Mouse (Mus musculus) cortical plate, adult 2 months (tissue): ENCODE data around the gene Atp11c. TPM values are rescaled to one million over a fixed set of nuclear protein-coding genes. Genes with fewer than 3 reads are reported as not detected.

Experiments used
- H3K27ac ChIP-seq: fragments of 200-500 bp; 2 replicates; pipeline ENCODE4 v1.5.1; 2012; ENCODE audit warnings: low read length, control low read depth, inconsistent platforms; ENCODE audit not compliant: insufficient read depth
- H3K4me1 ChIP-seq: fragments of 200-500 bp; 2 replicates; pipeline ENCODE4 v1.6.1; 2011; ENCODE audit warnings: low read length; ENCODE audit not compliant: control insufficient read depth, insufficient read depth
- H3K4me3 ChIP-seq: fragments of 200-500 bp; 2 replicates; pipeline ENCODE4 v1.5.1; 2011; ENCODE audit warnings: mild to moderate bottlenecking, low read length, control low read depth; ENCODE audit not compliant: insufficient read depth
- CTCF ChIP-seq: fragments of 200-500 bp; IDR thresholded peaks from 2 replicates; pipeline ENCODE4 v1.5.1; 2011; ENCODE audit warnings: mild to moderate bottlenecking, control low read depth, low read length; ENCODE audit not compliant: insufficient read depth; ENCODE audit errors: extremely low read depth
- POLR2A ChIP-seq: fragments of 200-500 bp; IDR thresholded peaks from 2 replicates; pipeline ENCODE4 v1.6.1; 2011; ENCODE audit warnings: mild to moderate bottlenecking, low read length, control low read depth; ENCODE audit not compliant: insufficient read depth; ENCODE audit errors: extremely low read depth
- polyA plus RNA-seq: library from polyadenylated mRNA; depleted of rRNA; stranded (reverse); fragments of >200 nt; gene quantifications from 2 replicates; pipeline ENCODE4 v1.2.3, GENCODE M21; 2012

The Atp11c gene
- polyA plus RNA-seq, 1 experiment, result 5.6 TPM

DNA sequence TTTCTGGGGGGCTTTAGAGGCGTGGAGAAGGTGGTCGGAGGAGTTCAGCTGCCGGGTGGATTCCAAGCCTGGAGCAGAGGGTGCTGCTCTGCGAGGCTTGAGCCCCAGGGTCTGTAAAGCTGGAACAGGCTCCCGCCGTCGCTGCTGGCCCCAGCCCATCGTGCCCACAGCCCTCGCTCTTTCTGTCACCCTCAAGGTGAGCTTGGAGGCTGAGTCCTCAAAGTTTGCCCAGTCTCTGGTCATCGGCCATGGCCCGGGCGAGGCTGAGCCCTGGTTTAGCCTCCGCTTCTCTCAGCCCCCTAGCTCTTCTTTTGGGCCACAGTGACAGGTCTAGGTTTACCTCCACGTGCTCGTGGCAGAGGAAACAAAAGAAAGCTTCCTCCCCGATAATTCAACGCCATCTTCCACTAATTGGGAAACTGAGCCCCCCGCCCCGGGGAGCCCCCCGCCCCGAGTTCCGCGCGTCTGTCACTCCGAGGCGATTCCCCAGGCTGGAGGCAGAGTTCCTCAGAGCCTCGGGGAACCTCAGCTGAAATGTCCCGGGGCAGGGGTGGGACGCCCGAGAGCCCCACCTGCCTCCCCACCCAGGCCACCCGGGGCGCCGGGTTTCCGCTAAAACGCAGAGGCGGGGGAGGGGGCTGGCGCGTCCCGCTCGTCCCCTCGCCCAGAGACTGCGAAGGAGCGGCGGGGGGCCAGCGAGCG is 189.3 kb downstream of the Atp11c start:
- Histone ChIP-seq H3K27ac (peak overlapping the region; percentile 70; the same call in 1 of the 2 replicates), H3K4me1 (no peaks in the 10 kb centered on the region), H3K4me3 (peak overlapping the region; percentile 36)
- TF ChIP-seq CTCF (no peak), POLR2A (no peak)

DNA sequence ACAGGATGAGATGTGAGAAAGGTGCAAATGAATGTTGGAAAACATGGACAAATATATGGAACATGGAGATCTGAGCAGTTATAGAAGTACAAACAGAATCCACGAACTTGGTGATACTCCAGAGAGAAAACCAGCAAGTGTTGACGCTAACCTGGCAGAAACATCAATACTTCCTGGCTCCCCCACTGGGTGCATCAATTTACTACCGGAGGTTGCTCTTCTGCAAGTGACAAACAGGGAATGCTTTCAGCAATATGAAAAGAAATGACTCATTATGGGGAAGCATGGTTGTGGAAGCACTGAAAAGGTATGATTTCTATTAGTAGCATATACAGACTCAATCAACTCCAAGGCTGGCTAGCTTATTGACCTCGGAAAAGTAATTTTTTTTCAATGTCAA is 198.2 kb downstream of the Atp11c start:
- Histone ChIP-seq H3K27ac (no peak overlapping the region), H3K4me3 (no peak overlapping the region), H3K4me1 (no peaks in the 10 kb centered on the region)
- TF ChIP-seq POLR2A (no peak), CTCF (no peak)

DNA sequence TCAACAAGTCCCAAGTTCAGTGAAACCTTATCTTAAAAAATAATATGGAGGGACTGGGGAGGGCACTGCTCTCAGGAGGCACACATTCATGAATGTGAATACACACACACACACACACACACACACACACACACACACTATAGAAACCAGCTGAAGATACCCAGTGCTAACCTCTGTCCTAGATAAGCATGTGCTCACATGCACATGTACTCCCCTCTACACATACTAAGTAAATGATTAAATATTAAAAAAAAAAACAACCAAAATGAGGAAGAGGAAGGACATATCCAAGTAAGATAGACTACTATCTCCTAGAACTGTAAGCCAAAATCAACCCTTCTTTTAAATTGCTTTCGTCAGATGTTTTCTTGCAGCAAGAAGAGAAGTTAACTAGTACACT is 205.6 kb downstream of the Atp11c start:
- Histone ChIP-seq H3K27ac (no peak overlapping the region), H3K4me3 (no peak overlapping the region), H3K4me1 (no peaks in the 10 kb centered on the region)
- TF ChIP-seq CTCF (no peak), POLR2A (no peak)

DNA sequence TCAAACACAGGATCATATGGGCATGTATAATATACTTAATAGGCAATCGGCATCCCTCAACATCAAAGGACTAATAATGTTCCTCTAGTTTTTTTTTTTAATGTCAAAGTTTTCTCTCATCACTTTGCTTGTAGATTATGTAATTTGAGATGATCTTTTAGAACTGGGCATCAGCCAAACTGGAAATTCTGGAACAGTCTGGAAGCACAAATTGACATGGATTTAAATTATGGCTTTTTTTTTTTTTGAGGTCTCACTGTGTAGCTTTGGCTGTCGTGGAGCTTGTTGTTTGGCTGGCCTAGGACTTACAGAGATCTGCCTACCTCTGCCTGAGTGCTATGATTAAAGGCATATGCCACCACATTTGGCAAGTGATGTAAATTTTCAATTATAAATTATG is 210.8 kb downstream of the Atp11c start:
- no peak for TF ChIP-seq CTCF
- TF ChIP-seq POLR2A, result no peak
- H3K4me1 ChIP-seq, result no peaks in the 10 kb centered on the region
- H3K27ac ChIP-seq, result no peak overlapping the region
- no peak overlapping the region for H3K4me3 ChIP-seq

DNA sequence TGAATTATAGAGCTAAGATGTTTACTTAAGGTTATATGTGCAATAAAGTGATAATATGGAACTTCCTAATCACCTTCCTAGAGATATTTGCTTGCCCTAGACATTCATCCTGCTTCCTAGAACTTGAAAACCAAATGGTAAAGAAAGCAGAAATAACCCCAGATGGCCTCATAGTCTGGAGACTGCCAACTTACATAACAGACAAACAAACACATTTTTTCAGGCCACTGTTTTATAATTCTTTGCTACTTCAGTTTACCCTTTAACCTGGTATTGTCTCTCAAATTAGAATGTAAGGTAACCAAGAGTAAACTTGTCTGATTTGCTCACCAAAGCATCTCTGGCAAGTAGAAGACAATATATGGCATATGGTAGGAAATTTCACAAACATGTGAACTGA is 212.1 kb downstream of the Atp11c start:
- H3K4me3 ChIP-seq, result no peak overlapping the region
- TF ChIP-seq CTCF (no peak), POLR2A (no peak)
- H3K27ac ChIP-seq, result no peak overlapping the region
- no peaks in the 10 kb centered on the region for H3K4me1 ChIP-seq

DNA sequence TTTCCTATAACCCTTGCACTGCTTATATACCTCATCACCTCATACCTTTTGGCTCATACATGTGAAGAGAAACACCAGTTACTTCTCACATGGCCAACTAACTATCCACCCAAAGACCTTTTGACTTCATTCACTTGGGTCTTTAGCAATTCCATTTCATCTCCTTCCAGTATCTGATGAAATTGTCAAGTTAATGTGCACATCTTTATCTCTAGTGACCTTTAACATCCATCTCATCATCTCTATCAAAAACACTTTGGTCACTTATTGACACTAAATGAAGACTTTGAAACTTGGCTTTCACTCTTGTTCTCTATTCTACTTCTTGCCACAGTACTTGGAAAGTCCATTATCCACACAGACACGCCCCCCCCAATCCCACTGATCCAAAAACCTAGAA is 243.8 kb downstream of the Atp11c start:
- no peak for TF ChIP-seq POLR2A
- TF ChIP-seq CTCF, result no peak
- Histone ChIP-seq H3K4me3 (no peak overlapping the region), H3K4me1 (no peaks in the 10 kb centered on the region), H3K27ac (no peak overlapping the region)

DNA sequence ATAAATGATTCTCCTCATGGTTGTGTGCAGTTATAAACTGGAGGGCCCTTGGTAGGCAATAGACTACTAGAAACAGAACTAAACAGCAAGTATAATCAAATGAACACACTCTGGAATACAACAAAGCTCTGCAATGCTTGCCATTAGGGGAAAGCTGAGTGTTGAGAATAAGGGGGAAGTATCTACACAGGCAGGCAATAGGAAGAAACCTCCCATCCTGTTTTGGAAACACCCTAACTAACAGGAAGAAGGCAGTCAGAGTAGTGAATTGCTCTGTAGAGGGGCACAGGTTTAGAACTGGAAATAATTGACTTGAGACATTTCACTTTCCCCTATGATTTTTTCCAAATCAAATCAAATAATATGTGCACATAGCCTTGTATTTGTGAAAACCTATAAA is 247.1 kb downstream of the Atp11c start:
- TF ChIP-seq POLR2A (no peak), CTCF (no peak)
- Histone ChIP-seq H3K4me3 (no peak overlapping the region), H3K27ac (no peak overlapping the region), H3K4me1 (no peaks in the 10 kb centered on the region)

DNA sequence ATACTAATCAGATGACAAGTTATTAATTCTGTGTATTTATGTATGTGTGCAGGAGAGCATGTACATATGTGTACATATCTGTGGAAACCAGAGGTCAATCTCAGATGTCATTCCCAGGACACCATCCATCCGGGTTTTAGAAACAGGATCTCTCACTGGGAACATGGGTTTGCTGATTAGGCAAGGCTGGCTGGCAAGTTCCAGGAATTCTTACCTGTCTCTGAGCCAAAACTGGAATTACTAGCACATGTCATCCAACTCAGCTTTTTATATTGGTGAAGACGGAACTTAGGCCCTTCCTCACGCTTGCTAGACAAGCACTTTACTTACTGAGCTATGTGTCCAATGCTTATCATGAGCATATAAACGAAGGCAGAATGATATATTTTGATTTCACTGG is 247.5 kb downstream of the Atp11c start:
- no peaks in the 10 kb centered on the region for H3K4me1 ChIP-seq
- TF ChIP-seq POLR2A, result no peak
- no peak overlapping the region for H3K27ac ChIP-seq
- H3K4me3 ChIP-seq, result no peak overlapping the region

DNA sequence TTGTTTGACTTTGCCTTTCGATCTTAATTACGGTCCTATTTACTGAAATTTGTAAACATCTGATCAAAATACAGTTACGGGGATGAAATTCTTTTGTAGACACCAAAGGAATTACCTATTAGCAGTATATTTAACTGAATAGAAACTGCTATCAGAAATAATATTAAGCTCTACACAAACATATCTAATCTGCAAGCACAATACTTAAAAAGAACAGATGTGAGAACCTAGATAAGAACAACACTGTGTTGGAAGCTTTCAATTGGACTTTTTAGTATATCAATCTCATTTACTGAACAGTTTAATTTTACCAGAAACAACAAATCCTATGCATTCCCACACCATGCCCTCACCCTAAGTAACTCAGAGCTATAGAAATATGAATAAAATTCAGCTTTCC is 262.8 kb downstream of the Atp11c start:
- Histone ChIP-seq H3K4me1 (no peaks in the 10 kb centered on the region), H3K4me3 (no peak overlapping the region), H3K27ac (no peak overlapping the region)
- TF ChIP-seq POLR2A, result no peak
- TF ChIP-seq CTCF, result no peak

DNA sequence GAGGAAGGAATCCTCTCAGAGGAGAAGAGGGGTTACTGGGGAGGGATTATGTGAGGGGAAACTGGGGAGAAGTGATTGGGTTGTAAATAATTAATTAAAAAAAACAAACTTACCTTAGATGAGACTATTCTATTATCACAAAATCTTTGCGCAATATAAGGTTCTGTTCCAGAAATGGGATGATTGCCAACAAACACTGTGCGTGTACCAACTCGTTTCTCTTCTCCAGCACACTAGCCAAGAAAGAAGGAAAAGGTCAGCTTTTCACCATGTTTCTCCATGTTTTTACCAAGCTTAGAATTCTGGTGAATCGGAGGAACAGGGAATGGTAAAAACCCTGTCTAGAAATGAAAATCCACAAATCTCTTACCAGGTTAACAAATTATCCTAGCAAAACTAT is 271.2 kb downstream of the Atp11c start:
- Histone ChIP-seq H3K4me3 (no peak overlapping the region), H3K27ac (no peak overlapping the region), H3K4me1 (no peaks in the 10 kb centered on the region)
- TF ChIP-seq POLR2A (no peak), CTCF (no peak)

DNA sequence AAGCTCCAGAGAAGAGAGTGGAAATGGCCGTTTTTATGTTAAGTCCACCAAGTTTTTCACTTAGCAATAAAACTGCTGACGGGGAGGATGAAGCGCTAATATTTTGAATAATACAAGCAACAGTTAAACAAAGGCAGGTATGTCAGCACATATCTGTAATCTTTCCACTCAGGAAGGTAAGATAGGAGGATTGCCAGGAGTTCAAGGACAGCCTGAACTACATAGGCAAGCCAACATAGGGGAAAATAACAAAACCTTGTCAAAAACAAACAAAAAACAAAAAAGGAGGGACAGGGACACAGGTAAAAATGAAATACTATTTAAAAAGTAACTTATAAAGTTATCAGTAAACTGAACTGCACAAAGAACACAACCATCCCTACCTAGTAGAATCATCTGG is 274.8 kb downstream of the Atp11c start:
- H3K27ac ChIP-seq, result no peak overlapping the region
- no peaks in the 10 kb centered on the region for H3K4me1 ChIP-seq
- TF ChIP-seq POLR2A (no peak), CTCF (no peak)
- H3K4me3 ChIP-seq, result no peak overlapping the region
